Mouse (Mus musculus) bone marrow, adult 2 months (tissue): ENCODE measurements around the gene Grik1.

Experiments used
- CTCF ChIP-seq: fragments of 200-500 bp; IDR thresholded peaks from 2 replicates; pipeline ENCODE4 v1.5.1; 2011; ENCODE audit warnings: low read length, control low read depth; ENCODE audit not compliant: control insufficient read depth, insufficient read depth
- POLR2A ChIP-seq: fragments of 200-500 bp; IDR thresholded peaks from 2 replicates; pipeline ENCODE4 v1.6.1; 2011; ENCODE audit warnings: low read depth, mild to moderate bottlenecking, control low read depth, low read length, borderline replicate concordance; ENCODE audit not compliant: control insufficient read depth

DNA sequence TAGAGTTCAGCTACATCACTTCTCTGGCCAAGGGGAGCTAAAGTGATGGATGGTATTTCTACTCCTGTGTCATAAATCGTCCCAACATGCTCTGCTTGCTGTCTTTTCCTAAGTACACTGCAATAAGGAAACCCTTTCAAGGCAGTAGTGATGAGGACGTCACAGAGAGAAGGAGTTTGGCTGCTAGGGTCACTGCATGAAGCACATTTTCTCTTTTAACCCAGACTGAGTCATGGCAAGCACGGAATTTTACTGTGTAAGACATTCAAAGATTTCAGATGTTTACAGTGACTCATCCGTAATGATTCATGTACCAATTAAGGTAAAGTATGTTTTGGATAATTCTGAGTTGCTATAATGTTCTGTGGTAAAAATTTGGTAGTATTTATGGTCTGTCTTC is 374.9 kb downstream of the Grik1 start:
- TF ChIP-seq CTCF (no peak), POLR2A (no peak)
